Mouse (Mus musculus) G1E-ER4 (cell line): ENCODE results near the gene Qsox1. TPM values are rescaled to one million over a fixed set of nuclear protein-coding genes. Genes with fewer than 3 reads are reported as not detected.

Source experiments
- GATA1 ChIP-seq: IDR thresholded peaks from one replicate; pipeline ENCODE4 v1.8.0; 2012; ENCODE audit warnings: low read length, inconsistent platforms
- polyA plus RNA-seq: library from polyadenylated mRNA; stranded (reverse); fragments of >175 nt; gene quantifications from 2 replicates; pipeline ENCODE4 v1.2.3, GENCODE M21; 2012

Gene Qsox1
- polyA plus RNA-seq, 1 experiment = not detected

DNA sequence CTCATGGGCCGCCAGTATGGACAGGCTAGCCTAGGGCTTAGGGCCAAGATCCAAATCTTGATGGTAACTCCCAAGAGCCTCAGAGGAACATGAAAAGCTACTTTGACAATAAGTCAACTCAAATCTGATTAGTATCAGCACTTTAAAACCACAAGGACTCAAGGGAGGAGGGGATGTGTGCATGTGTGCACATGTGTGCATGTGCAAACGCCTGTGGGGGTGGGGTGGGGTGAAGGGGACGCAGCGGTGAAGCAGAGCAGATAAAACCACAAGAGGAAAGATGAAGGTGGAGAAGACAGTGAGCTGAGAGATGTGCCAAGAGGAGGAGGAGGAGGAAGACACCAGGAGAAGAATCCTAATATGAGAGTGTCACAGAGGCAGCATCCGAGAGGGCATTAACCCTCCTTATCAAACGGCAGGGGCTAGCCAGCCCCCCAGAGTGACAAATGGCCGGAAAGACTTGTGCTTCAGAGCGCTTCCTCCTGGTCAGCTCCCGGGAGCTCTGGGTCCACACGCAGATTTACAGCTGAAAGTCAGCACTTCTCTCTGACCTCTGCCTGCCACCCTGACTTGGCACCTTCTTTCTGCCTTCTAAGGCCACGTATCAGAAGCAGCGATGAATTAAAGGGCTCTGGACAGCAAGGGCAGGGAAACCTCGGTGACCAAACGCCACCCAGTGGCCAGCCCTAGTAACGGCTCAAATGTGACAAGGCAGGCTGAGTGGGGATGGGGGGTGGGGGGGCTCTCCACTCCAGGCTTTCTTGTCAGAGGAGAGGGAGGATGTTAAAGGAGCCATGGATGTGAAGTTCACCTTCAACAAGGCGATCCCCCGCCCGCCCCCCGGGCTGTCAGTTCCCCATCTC is 28.1 kb downstream of the Qsox1 start:
- no peak for TF ChIP-seq GATA1

DNA sequence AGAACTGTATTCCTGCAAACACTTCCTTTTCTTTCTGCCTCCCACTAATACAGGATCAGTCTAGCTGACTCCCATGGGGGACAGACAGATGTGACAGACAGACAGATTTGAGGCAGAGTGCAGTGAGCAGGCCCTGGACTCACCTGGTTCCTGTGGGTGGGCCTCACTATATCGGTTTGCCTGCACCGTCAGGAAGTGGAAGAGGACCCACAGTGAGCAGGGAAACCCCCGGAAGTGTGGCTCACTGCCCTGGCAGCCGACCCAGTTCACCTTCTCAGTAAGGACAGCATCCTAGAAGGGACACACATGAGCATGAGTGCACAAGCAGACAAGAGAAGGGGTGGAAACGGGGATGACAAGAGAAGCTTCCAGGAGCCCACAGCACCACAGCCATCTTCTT is 30.3 kb downstream of the Qsox1 start:
- no peak for TF ChIP-seq GATA1

DNA sequence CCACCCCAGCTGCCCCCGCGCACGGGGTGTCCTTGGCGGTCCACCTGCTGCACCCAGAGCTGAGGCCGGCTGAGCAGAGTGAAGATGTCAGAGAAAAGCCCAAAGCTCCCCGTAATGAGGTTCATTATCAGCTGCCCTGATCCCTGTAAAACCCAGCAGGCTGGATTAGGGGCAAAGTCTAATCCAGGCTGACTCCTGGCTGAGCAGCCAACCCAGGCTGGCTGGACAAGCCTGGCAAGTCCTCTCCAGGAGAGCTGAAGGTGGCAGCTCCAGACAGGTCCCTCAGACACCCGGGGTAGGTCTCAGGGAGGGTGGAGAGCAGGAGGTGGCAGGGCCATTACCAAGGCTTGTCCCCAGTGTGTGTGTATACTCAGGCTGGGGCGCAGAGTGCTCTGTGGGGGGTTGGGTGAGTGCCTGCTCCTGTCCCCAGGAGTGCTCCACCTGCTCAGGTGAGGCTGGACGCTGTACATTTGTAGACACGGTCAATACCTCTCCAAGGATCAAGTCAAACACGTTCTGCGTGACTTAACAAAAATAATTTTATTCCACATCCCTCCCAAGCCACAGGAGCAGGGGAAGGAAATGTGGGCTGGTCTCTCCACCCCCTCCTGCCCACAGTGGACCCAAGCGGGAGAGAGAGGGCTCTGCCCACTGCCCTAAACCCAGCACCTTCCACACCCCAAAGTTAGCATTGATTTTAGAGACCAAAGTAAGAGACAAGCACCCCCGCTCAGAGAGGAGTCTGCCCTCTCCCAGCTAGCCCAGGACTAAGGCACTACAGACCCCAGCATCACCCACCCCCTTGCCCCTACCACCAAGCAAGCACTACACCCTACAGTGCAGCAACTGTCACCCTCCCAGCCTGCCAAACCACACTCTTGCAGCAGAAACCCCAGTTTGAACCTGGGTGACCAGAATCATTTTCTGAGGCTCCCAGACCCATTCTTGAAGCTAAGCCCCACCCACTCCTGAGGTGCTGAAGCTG is 34.8 kb downstream of the Qsox1 start:
- no peak for TF ChIP-seq GATA1

DNA sequence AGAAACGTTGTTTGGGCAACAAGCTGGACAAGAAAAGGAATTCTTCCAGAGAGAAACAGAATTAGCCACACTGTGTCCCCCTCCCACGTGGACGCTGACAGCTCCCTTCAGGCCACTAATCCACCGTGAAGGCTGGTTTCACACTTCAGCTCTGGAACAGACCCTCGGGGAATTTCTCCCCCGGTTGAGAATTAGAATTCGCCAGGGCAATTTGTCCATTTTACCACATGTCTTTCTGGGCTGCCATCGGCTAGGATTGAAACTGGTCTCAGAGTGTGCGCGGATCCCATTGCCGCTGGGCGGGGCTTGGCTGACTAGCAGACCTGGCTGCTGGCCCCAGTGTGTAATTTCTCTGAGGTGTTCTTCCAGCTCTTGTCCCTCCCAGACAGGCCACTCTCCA is 53.5 kb downstream of the Qsox1 start:
- no peak for TF ChIP-seq GATA1

DNA sequence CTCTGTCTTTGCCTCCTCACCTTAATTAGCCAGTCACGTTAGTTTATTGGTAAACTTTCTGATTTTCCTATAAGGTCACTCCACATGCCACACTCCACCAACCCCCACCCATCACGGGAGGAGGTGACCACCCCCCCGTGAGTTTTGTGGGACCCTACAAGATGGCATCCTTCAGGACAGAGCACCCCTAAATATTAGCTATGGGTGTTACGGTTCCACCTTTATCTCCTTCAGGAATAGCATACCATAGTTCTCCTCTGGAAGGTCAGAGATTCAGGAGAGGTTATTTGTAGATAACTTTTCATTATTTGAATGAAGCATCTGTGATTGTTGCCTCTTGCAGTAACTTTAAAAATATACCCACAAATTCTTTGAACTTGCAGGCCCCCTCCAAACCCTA is 54.0 kb downstream of the Qsox1 start:
- TF ChIP-seq GATA1 = no peak

DNA sequence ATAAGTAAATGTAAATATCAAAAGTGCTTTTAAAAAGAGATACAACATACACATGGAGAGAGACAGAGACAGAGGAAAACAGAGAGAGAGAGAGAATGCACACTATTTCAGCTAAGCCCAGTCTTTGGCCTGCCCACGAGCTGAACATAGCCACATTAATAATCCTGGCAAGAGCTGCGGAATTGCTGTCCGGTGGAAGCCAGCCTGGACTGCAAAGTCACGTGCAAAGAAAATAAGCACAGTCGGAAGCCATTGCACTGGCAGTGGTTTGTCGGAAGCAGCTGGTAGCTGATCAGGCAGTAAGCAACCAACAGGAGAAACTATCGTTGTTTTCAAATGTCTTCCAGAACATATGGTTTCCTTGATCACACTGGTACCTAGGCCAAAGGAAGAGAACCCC is 55.1 kb downstream of the Qsox1 start:
- no peak for TF ChIP-seq GATA1

DNA sequence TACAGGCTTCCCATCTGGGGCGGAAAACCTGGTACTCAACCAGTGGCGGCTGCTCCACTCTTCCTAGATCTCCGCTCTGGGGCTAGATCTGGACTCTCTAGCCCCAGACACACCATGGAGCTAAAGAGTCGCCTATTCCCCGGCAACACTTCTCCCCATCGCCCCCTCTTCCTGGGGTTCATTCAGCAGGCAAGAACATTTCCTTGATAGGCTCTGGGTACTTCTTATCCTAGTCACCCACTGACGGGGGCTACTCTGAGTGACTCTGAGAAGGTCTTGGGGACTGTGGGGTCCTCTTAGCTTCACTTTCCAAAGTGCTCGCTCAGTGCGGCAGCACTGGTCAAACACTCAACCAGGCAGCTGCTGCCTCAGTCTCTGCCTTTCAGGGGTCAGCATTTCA is 59.3 kb downstream of the Qsox1 start:
- no peak for TF ChIP-seq GATA1

DNA sequence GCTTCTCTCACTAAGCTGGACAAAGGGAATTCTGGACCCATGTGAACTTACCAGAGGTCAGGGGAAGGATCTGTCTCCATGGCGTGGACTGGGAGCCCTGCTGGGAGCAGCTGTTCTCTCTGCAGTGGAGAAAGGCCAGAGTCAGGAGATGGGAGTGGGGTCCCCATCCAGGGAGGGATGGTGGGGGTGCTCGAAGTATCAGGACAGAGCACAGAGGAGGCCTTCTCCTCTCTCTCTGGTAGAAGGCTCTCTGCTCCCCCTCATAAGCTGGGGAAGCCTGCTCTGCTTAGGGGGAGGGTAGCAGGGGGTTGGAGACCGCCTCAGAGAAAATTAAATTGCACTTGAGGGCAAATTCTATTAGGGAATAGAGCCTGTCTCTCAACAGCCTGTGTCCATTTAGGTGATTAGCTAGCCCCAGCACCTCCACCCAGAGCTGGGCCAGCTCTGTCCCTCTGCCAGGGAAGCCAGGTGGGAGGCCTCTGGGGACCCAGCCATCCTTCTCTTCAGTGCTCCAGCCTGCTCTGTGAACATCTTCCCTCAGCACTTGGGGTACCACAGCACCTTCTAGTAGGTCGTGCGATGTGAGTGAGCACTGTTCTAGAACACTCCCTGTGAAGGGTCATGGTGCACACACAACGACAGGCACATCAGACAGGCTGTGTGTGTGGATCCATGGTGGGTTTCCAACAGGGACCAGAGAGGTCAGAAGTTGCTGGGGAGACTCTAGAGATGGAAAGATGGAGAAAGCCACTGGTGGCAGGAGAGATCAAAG is 61.0 kb downstream of the Qsox1 start, which contains the start of gene Lhx4:
Lhx4 (minus strand) TSS at position 201 of the 772 bp plus-strand sequence.
- TF ChIP-seq GATA1 = no peak

DNA sequence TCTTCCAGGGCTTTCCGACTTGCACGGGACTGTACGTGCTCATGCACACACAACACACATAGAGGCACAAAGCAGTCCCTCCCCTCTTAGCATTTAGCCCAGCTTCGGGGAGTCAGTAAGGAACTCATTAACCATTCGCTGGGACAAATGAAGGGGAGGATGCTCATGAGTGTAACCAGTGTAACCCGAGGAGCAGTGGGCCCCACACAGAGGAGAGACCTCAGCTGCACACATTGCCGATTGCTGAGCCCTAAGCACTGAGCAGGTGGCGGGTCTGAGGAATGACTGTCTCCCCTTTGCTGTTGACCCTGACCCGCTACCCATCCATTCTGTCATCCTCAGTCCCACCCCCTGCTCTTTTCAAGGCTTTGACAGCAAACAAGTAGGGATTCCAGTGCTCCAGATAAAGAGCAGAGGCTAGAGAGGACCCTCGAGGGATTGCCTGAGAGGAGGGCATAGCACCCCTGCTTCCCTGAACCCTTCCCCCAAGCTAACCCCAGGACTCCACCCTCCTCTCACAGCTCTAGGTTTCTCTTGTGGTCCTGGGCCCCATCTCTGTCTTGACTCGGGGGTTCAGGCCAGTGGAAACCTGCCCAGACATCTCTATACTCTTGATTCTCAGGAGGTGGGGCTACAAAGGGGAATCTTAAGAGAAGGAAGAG is 62.0 kb downstream of the Qsox1 start:
- no peak for TF ChIP-seq GATA1

DNA sequence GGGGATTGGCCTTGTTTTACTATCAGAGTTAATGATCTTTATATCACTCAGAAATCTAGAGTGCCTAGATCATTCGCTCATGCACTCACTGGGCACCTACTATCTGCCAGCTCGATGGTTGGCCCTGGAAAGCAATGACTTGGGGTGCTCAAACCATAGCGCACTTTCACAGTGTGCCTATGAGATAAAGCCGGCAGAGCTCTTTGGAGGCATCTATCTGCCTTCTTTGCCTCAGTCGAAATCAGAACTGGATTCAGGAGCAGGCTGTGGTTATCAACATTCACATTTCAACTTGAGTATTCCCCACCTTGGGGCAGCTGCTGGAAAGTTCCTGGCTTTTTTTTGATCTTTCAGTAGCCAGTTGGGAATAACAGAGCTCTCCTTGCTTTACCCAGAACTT is 64.8 kb downstream of the Qsox1 start:
- no peak for TF ChIP-seq GATA1

DNA sequence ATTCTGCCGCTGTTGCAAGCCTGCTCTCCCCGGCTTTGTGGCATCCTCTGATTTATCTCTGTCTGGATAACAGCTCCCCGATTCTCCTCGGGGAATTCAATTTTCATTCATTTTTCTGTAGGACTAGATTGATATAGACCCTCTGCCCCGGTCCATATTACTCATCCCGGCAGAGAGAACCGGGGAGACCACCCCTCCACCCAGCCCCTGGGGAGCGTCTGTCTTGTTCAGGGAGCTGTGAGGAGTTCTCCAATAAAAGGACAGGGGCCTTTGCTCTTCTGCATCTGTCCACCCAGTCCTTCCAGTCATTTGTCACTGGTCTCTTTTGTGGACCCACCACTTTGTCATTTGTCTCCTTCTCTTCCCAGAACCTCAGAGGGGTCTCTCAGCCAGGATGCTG is 65.7 kb downstream of the Qsox1 start:
- TF ChIP-seq GATA1 = no peak

DNA sequence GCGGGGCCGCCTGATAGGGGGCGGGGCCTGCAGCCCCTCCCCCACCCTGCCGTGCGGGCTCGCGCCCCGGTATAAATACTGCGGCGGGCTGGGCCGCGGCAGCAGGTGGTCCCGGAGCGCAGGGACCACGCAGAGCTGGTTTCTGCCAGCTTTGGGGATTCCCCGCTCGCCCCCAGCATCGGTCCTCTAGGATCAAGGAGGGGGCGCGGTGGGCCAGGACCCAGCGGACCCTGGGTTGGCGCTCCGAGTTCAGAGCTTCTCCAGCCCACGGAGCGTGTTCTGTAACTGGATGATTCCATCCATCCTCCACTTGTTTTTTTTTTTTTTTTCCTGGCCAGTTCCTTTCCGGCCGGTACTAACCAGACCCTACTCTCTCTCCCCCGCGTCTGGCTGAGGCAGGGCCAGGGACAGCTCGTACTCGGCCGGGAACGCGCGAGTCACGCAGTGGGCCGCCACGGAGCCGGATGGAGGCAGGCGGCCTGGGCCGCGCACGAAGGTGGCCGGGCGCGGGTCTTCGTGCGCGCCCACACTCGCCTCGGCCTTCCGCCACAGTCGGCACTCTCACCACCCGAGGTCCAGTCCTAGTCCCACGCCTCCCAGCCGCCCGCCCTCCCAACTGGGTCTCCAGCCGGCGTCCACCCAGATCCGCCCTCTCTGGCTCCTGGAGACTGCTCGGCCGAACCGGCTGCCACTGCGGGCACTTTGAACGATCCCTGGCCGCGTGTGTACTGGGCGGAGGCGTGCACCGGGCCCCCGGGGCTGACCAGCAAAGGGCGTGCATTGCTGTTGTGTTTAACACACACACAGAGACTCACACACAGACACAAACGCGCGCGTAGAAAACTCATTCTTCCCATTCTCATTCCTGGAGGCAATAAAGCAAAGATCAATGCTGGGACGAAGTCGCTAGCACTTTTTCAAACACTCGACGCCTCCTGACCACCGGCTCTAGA is 70.0 kb downstream of the Qsox1 start:
- no peak for TF ChIP-seq GATA1

DNA sequence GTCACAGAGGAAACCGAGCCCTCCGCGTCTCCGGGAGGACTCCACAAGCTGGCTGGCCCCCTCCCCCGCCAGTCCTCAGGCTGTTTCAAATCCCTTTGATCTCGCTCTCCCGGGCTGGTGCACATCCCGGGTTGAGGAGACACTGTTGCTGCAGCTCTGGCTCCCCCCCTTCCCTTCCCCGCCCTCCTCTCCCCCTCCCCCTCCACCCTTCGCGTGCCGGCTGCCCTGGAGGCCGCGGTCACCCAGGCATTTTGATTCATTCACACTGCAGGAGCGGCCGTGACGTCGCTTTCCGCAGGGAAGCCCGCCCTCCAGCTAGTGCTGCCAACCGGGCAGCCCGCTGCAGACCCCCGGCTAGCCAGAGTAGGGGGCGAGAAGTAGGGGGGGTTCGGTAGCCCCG is 70.7 kb downstream of the Qsox1 start:
- no peak for TF ChIP-seq GATA1
